Mouse (Mus musculus): ENCODE measurements around the gene Zdhhc8.

GRCm38 (mm10) chr16:18185715-18186449 is 49.1 kb downstream of the Zdhhc8 start:
- TF ChIP-seq CTCF (IDR thresholded peaks at IDR 0.05; ENCODE audit: borderline replicate concordance, insufficient read depth, low read length), result no peak
- no peak for TF ChIP-seq POLR2A (IDR thresholded peaks at IDR 0.05; ENCODE audit: low read depth, low read length)

All from embryonic fibroblast, embryonic 13.5 days (primary cell).